Mouse (Mus musculus): ENCODE results near the gene Zfp654. TPM values are rescaled to one million over a fixed set of nuclear protein-coding genes. Genes with fewer than 3 reads are reported as not detected.

Gene Zfp654
- total RNA-seq (2015; ENCODE audit: low replicate concordance) = 10.7 and 26.1 TPM in 2 replicates
- 6.4 TPM in 2 replicates for total RNA-seq (2017; ENCODE audit: low replicate concordance)

DNA sequence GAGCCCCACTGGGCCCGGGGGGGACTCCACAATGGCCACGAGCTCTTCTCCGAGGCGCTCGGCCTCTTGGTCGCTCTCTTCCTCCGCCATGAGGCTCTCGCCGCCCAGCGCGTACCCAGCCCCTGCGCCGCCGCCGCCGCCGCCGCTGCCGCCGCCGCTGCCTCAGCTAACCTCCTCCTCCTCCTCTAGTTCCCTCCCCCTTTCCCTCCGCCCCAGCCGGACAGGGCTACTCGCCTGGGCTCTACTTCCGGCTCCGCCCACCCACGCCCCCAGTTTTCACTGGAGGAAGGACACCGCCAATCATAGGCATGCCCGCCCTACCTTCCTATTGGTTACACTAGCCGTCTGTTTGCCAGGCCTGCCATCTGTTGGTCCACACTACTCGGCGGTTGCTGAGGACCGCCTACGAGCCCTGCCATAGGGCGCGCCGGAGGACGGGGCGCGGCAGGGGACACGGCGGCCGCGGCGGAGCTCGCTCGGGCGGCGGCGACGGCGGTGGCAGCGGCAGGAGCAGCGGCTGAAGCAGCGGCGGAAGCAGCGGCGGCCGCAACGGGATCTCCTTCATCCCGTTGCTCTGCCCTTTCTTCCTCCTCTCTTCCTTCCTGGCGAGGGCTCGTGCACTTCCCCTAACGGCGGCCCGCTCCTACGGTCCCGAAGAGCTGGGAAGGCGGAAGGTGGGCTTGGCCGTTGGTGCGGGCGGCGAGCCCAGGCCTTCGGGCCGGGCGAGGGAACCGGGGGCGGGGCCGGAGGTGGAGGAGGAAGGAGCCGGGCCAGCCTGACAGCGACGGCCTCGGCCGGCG, at the start of gene Zfp654, which contains the start of gene Cggbp1:
Gene Zfp654 (minus strand): TSS at position 90 of the 800 bp plus-strand sequence.
Gene Cggbp1 (plus strand): TSS at position 434 of the 800 bp plus-strand sequence.
- peak; percentile 97 for ATAC-seq (replicated peaks; ENCODE audit: low FRiP score, poor library complexity, severe bottlenecking)

DNA sequence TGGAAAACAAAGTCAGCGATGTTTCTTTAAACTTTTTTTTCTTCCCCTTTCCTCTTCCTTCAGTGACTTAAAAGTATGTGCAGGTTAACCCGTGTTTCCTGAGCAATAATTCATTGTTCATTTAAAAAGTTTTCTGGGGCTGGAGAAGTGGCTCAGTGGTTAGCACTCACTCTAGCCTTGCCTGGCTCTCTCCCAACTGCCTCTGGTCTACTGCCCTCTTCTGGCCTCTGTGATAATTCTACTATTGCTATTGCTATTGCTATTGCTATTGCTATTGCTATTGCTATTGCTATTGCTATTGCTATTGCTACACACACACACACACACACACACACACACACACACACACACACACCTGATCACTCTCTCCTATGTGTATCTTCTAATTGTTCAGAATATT, 47.6 kb upstream of the Zfp654 start:
- ATAC-seq (replicated peaks; ENCODE audit: low FRiP score, poor library complexity, severe bottlenecking) = peak; percentile 83

GRCm38 (mm10) chr16:64889496-64889895, 38.0 kb upstream of the Zfp654 start:
- ATAC-seq (replicated peaks; ENCODE audit: low FRiP score, poor library complexity, severe bottlenecking) = no peak

DNA sequence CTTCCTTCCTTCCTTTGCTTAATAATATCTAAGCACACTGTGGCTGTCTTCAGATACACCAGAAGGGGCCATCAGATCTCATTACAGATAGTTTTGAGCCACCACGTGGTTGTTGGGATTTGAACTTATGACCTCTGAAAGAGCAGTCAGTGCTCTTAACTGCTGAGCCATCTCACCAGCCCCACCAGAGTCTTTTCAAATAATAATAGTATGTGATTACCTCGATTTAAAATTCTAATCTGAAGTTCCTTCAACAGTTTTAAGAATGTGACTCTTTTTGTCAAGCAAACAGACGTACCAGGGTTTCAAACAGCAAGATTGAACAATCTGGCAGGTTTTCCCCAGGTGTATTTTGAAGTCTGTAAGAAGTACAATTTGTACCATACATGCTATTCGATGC, 34.1 kb upstream of the Zfp654 start:
- ATAC-seq (replicated peaks; ENCODE audit: low FRiP score, poor library complexity, severe bottlenecking) = no peak

GRCm38 (mm10) chr16:64885142-64885541, 33.7 kb upstream of the Zfp654 start:
- no peak for ATAC-seq (replicated peaks; ENCODE audit: low FRiP score, poor library complexity, severe bottlenecking)

DNA sequence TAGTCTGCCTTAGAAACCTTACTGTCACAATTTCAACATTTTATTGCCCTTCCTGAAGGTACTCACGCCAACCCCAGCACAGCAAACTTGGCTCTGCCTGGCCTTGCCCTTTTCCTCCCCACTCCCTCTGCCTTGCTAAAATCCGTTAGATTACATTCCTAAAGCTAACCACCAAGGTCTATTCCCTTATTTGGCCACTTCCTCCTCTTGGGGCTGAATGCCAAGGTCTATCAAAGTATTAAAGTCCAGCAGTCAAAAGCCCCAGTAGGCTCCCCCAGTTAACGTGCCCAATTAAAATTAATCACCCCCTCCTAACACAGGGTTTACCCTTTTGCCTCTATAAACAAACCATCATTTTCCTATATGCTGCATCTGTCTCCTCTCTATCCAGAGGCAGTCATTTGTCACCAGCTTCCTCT, 33.0 kb upstream of the Zfp654 start:
- ATAC-seq (replicated peaks; ENCODE audit: low FRiP score, poor library complexity, severe bottlenecking) = no peak

DNA sequence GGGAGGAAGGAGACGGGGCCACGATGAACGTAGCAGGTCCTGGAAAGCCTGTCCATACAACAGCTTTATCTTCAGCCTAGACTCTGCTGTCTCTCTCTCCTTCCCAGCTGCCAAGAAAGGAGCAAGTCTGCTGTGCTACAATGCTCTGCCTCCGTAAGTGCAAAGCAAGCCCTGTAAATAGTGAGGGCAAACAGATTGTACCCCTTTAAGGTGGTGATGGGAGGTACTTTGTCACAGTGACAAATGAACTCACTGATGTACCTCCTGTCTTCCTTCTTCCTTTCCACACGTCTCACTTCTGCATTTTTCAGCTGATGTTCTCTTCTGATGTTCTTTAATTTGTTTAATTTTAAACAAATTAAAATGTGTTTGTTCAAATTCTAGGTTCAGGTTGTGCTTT, 32.4 kb upstream of the Zfp654 start:
- no peak for ATAC-seq (replicated peaks; ENCODE audit: low FRiP score, poor library complexity, severe bottlenecking)

- no peak for ATAC-seq (replicated peaks; ENCODE audit: low FRiP score, poor library complexity, severe bottlenecking)
These were observed 30.0 kb upstream of the Zfp654 start for GRCm38 (mm10) chr16:64881442-64881841.

- ATAC-seq (replicated peaks; ENCODE audit: low FRiP score, poor library complexity, severe bottlenecking) = no peak
These were observed 29.5 kb upstream of the Zfp654 start for GRCm38 (mm10) chr16:64880986-64881385.

- no peak for ATAC-seq (replicated peaks; ENCODE audit: low FRiP score, poor library complexity, severe bottlenecking)
These were observed 28.3 kb upstream of the Zfp654 start for GRCm38 (mm10) chr16:64879735-64880134.

DNA sequence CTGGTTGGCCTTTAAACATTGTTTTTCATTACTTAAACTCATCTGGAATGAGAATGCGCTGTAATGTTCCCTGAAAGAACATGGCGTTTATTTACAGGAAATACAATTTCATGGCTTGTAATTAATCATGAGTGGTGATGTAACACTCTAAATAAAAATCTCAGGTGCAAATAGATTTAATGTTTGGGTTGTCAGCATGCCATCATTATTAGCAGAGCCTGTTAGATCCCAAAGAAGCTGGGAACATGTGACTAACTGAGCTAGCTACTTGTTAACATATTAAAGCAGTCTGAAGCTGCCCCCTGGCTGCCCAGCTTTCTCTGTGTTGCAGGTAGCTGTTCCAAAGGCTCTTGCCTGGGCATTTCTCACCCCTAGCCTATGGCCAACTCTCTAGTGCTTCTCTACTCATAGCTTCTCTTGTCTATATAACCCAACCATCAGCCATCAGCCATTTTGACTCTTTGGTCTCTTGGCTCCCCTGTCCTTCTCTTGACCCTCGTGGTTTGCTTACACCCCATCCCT, 27.2 kb upstream of the Zfp654 start:
- no peak for ATAC-seq (replicated peaks; ENCODE audit: low FRiP score, poor library complexity, severe bottlenecking)

GRCm38 (mm10) chr16:64877314-64877713, 25.9 kb upstream of the Zfp654 start:
- ATAC-seq (replicated peaks; ENCODE audit: low FRiP score, poor library complexity, severe bottlenecking) = no peak

DNA sequence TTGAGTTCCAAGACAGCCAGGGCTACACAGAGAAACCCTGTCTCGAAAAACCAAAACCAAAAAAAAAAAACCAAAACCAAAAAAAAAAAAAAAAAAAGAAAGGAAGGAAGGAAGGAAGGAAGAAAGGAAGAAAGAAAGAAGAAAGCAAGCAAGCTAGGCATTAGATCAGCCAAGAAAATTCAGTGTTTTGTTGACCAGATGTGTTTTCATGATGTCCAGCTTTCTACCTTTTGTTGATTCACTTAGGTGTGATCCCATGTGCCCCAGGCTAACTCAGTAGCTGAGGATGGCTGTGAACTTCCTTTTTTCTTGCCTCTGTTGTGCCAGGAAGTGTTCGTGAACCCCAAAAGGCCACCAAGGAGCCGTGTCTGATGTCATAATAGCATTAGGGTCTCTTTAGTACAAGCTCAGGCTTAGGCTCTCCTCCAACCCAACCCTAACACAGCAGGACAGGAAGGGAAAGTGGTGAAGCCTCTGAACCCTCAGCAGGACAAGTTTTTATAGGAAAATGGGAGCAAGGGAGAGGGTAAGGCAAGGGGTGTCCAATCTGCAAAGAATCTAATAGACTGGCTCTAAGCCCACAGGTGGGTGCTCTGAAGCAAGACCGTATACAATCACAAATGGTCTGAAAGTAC, 25.3 kb upstream of the Zfp654 start:
- no peak for ATAC-seq (replicated peaks; ENCODE audit: low FRiP score, poor library complexity, severe bottlenecking)

- no peak for ATAC-seq (replicated peaks; ENCODE audit: low FRiP score, poor library complexity, severe bottlenecking)
These were observed 24.4 kb upstream of the Zfp654 start for GRCm38 (mm10) chr16:64875822-64876221.

GRCm38 (mm10) chr16:64875384-64875783, 23.9 kb upstream of the Zfp654 start:
- no peak for ATAC-seq (replicated peaks; ENCODE audit: low FRiP score, poor library complexity, severe bottlenecking)

- ATAC-seq (replicated peaks; ENCODE audit: low FRiP score, poor library complexity, severe bottlenecking) = peak; percentile 97
These were observed 22.2 kb upstream of the Zfp654 start for GRCm38 (mm10) chr16:64873416-64874305.

DNA sequence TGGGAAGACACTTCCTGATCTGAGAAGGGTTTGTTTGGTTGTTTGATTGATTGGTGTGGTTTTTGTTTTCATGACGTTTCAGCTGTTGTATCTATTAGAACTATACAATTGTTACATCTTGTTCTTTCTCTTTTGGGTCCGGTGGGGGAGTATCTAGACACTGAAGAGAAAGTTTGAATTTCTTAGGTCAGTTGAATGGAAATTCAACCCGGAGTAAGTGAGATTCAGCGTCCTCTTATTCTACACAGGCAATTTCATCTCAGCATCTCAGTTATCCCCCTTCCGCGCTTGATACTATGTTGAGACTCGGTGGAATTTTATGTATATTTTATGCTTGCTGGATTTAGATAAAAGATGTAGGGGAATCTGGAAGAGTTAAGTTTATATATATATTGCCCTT, 21.4 kb upstream of the Zfp654 start:
- no peak for ATAC-seq (replicated peaks; ENCODE audit: low FRiP score, poor library complexity, severe bottlenecking)

DNA sequence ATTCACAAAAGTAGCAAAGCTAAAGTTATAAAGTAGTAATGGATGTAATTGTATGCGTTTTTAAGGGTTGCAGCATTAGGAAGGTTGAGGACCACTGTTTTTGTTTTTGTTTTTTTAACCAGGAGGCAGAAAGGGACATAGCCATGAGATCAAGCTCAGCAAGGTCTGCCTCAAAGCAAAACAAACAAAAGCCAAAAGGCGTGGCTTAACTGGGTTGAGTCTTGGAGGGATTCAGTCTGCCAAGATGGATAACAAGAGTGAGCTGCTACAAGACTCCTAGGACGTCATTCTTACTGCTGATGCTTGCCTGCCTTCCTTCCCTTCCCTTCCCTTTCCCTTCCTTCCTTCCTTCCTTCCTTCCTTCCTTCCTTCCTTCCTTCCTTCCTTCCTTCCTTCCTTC, 20.8 kb upstream of the Zfp654 start:
- no peak for ATAC-seq (replicated peaks; ENCODE audit: low FRiP score, poor library complexity, severe bottlenecking)

- no peak for ATAC-seq (replicated peaks; ENCODE audit: low FRiP score, poor library complexity, severe bottlenecking)
These were observed 18.2 kb upstream of the Zfp654 start for GRCm38 (mm10) chr16:64869621-64870020.

DNA sequence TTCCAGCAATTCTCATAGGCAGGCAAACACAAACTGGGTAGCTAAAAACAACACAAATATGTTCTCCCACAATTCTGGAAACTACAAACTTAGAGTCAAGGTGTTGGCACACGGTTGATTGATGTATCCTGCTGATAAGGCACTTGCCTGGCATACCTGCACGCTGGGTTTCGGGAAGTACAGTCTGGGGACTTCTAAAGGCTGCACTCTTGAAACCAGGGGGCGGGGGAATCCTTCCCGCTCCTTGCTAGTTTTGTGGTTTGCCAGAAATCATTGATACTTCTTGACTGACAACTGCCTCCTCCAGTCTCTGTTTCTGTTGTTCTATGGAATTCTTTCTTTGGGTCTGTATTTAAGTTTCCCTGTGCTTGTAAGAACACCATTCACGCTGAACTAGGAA, 17.2 kb upstream of the Zfp654 start:
- ATAC-seq (replicated peaks; ENCODE audit: low FRiP score, poor library complexity, severe bottlenecking) = no peak

All from erythroblast, adult 5-6 weeks (primary cell).